8 mouse cellular contexts compared by ENCODE assay signal in the genomic region with DNA sequence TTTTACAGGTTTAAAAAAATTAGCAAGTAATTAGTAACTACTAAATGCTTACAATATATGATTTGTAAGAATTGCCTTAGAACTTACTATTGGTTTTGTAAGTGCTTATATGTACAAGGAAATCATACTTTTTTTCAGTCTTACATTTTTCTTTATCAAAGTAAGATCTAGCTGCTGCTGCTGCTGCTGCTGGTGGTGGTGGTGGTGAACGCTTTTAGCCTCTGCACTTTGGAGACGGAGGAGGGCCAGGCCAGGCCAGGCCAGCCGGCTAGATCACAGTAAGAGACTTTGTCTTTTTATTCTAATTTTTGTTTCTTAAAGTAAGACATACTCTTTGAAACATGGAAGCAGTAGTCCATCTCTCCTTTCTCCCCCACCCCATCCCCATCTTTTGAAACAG. TPM values are rescaled to one million over a fixed set of nuclear protein-coding genes. Genes with fewer than 3 reads are reported as not detected.
A peak's percentile ranks its signal among the peaks of the same experiment; 100 is the strongest.
DNase-seq lines count a peak whose midpoint lies in the region; ATAC-seq lines count a peak whose summit lies in the region.

No protein-coding gene starts in this region.

- ATAC-seq in neural tube, embryonic 12.5 days (ENCODE audit: low FRiP score, low read depth): no peak
- no peak for ATAC-seq in liver, embryonic 15.5 days (ENCODE audit: insufficient read depth)

- H3K27me3 ChIP-seq in neural tube, embryonic 12.5 days (replicated peaks): no peaks in the 10 kb centered on the region
- H3K27me3 ChIP-seq in liver, embryonic 15.5 days: no peaks in the 10 kb centered on the region

- H3K4me3 ChIP-seq in neural tube, embryonic 12.5 days: no peak overlapping the region
- peak overlapping the region; percentile 25 for H3K4me3 ChIP-seq in liver, embryonic 15.5 days (replicated peaks)

- 74% methylated on average over 3 of the region's 3 CpGs for WGBS in neural tube, embryonic 12.5 days
- 32% methylated on average over 3 of the region's 3 CpGs for WGBS in liver, embryonic 15.5 days (ENCODE audit: insufficient replicate concordance)

- peaks cover 13% of the 10 kb centered on the region for H3K4me1 ChIP-seq in neural tube, embryonic 12.5 days
- H3K4me1 ChIP-seq in liver, embryonic 15.5 days (replicated peaks): peaks cover 30% of the 10 kb centered on the region

- peak overlapping the region; percentile 40 for H3K4me2 ChIP-seq in neural tube, embryonic 12.5 days (replicated peaks)
- H3K4me2 ChIP-seq in liver, embryonic 15.5 days: peak overlapping the region; percentile 51

- DNase-seq in heart, adult 11 months: peak; percentile 43
- DNase-seq in heart, adult 18-20 months: no peak
- no peak for DNase-seq in neural tube, embryonic 10.5 days (ENCODE audit: extremely low spot score, low spot score)
- DNase-seq in embryo, embryonic 11 days: no peak
- no peak for DNase-seq in urinary bladder, adult 2 months (ENCODE audit: low spot score)
- DNase-seq in right cerebral cortex, postnatal 4 days: no peak

- H3K27ac ChIP-seq in neural tube, embryonic 12.5 days: no peak overlapping the region
- no peak overlapping the region for H3K27ac ChIP-seq in liver, embryonic 15.5 days (replicated peaks)

- H3K9me3 ChIP-seq in neural tube, embryonic 12.5 days: no peaks in the 10 kb centered on the region
- H3K9me3 ChIP-seq in liver, embryonic 15.5 days (replicated peaks): no peaks in the 10 kb centered on the region

- no peak overlapping the region for H3K9ac ChIP-seq in neural tube, embryonic 12.5 days
- no peak overlapping the region for H3K9ac ChIP-seq in liver, embryonic 15.5 days

- no peaks in the 10 kb centered on the region for H3K36me3 ChIP-seq in neural tube, embryonic 12.5 days
- H3K36me3 ChIP-seq in liver, embryonic 15.5 days (replicated peaks): 0 out of 2 replicates have a peak, but pooled peaks cover 8% of the 10 kb centered on the region

RNA-seq across cellular contexts. Expression of a gene that starts 2.0 kb away (rescaled TPM):
- 100 to 1,000 TPM; 118 to 119 TPM for total RNA-seq in heart, adult 18-20 months (2021)
- polyA plus RNA-seq in neural tube, embryonic 12.5 days (2016; fragmentation: Nextera tagmentation; extraction: Ambion mirVana): 71.7 and 81.3 TPM in 2 replicates
- polyA plus RNA-seq in liver, embryonic 15.5 days (2015; fragmentation: Nextera tagmentation; extraction: Ambion mirVana): 11.2 and 12.1 TPM in 2 replicates
- 116 and 130 TPM in 2 replicates for polyA plus RNA-seq in urinary bladder, adult 2 months (2012; rRNA removed)

RNA-seq across cellular contexts. Expression of a gene that starts 16.8 kb away (rescaled TPM):
- under 1 TPM; 0.65 to 0.82 TPM for total RNA-seq in heart, adult 18-20 months (2021)
- 0.40 and 1.3 TPM in 2 replicates for polyA plus RNA-seq in neural tube, embryonic 12.5 days (2016; fragmentation: Nextera tagmentation; extraction: Ambion mirVana)
- 1.9 and 2.8 TPM in 2 replicates for polyA plus RNA-seq in liver, embryonic 15.5 days (2015; fragmentation: Nextera tagmentation; extraction: Ambion mirVana)
- polyA plus RNA-seq in urinary bladder, adult 2 months (2012; rRNA removed): 3.3 and 4.8 TPM in 2 replicates
